Mouse (Mus musculus): Measurements from ENCODE around the gene Cdc40. TPM values are rescaled to one million over a fixed set of nuclear protein-coding genes. Genes with fewer than 3 reads are reported as not detected.
"Not testable (repeated sequence)": the region's sequence is repeated elsewhere in the genome, so short reads cannot be mapped to it uniquely, and the experiment has no call there.

The Cdc40 gene
- polyA plus RNA-seq, 1 experiment, result 7.4 TPM

DNA sequence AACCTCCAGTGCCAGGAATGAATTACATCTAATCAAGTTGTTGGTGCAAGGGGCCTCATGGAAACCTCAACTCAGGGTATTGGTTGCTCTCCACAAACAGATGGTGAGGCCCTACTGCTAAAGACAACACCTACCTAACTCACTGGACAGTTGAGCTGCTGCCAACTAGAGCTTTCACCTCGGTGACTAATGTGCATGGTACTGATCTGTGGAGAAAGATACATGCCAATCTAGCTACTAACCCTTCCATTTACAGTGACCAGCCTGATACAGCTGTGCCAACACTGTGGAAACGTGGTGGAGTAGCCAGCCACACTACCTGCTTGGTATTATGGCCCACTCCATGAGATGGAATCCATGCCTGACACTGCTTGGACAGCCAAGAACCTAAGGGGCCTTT is 11.1 kb downstream of the Cdc40 start:
- DNase-seq (ENCODE audit: low read depth, low spot score), result no peak
- WGBS, result 37% methylated on average over 2 of the region's 2 CpGs

DNA sequence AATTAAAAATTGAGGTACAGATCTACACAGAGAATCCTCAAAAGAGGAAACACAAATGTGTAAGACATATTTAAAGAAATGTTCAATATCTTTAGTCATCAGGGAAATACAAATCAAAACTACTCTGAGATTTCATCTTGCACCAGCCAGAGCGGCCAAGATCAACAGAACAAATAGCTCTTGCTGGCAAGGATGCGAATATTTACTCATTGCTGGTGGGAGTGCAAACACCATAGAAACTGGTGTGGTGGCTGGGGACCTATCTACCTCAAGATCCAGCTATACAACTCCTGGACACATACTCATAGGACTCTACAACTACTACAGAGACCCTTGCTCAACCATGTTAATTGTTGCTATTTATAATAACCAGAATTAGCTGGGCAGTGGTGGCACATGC is 11.8 kb downstream of the Cdc40 start:
- WGBS, result 40% methylated on average over 2 of the region's 2 CpGs
- no peak for DNase-seq (ENCODE audit: low read depth, low spot score)

DNA sequence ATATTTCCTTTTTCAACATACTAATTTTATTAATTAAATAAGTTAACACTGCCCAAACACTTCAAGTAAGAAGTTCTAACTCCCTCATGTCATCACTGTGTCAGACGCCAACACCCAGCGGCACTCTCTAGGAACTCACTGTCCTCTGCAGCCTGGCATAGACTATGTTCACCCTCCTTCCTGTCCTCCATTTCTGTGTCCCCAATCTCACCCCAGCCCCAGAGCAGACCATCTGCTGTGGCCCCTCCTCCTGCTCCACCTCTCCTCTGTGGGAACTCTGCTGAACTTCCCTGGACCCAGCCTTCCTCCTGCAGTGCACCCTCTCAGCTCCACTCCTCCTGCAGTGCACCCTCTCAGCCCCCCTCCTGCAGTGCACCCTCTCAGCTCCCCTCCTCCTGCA is 15.0 kb downstream of the Cdc40 start:
- WGBS, result 88% methylated on average over 2 of the region's 2 CpGs
- no peak for DNase-seq (ENCODE audit: low read depth, low spot score)

DNA sequence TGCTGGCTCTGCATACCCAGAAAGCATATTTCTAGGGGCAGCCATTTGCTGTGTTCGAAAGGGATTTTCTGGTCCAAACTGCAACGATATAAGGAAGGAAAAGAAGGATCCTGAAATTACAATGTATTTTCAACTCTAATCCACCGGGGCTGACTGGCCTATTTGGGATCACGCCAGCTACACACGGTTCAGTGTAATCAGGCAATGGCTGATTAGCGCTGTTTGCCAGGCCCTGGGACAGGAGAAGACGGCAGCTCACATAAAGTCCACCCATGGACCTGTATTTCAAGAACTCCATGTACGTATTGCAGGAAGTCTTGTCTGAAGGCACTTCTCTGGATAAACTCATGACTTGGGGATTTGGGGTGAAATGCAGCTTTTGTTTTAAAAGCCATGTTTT is 25.5 kb downstream of the Cdc40 start:
- 71% methylated on average over 8 of the region's 8 CpGs for WGBS
- no peak for DNase-seq (ENCODE audit: low read depth, low spot score)

DNA sequence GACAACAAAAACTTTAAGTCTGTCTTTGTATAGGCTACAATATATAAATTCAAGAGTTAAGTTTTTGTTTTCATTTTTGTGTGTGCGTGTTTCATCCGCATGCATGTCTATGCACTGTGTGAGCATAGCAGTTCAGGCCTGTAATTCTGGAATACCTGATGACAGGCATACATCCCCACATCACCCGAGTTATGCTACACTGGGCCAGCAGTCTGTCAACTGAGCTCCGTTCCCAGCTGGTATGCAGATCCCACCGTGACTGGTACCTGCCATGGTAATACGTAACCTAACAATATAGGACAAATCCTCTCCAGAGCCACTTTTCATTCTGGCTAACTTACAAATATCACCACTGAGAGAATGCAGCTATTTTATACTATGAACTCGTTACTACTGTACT is 26.4 kb downstream of the Cdc40 start:
- WGBS, result 93% methylated on average over 7 of the region's 7 CpGs
- DNase-seq (ENCODE audit: low read depth, low spot score), result no peak

DNA sequence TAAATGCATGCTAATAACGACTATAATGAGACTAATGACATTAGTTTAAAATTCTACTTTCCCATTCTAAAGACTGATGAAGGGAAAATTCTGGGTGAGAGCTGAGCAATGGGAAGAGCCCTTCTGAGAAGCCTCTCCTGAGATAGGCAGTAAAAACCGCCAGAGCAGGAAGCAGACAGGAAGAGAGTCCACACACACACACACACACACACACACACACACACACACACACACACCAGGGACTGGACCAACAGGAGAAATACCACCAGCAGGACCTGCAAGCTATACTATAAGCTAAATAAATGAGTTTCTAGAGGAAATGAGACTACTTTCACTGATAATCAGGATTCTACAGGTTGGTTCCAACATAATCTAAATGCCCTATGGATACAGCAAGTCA is 27.5 kb downstream of the Cdc40 start:
- DNase-seq (ENCODE audit: low read depth, low spot score), result no peak
- 65% methylated on average over 2 of the region's 2 CpGs for WGBS

DNA sequence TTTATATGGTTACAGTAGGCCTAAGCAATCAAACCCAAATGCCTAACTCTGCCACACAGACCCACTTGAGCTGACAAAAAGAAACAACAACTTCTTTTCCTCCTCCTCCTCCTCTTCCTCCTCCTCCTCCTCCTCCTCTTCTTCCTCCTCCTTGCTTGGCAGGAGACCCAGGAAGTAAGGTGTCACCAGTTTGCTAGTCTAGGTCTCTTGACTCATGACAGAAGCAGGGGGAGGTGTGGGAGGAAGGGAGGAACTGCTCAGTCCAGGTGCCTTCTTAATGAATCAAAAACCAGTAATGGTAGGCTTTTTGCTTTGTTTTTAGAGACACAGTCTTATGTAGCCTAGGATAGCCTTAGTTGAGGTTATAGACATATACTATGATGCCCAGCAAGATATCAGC is 32.0 kb downstream of the Cdc40 start:
- DNase-seq (ENCODE audit: low read depth, low spot score), result no peak

DNA sequence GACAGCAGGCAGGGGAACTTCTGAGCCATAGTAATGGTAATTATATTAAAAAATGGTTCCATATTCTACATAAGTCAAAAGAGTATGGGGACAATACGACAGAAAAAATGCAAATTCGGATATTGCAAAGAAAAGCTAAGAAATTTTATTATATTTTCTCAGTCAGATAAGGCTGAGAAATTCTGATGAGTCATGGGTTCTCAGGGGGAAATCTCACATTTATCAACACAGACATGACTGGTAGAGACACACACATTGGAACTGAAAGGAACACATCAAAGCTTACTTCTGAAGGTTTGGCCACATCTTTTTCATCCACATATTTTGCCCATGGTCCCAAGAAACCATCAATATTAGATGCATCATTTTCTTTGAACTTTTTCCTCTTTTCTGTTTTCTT is 32.5 kb downstream of the Cdc40 start:
- 70% methylated on average over 2 of the region's 2 CpGs for WGBS
- DNase-seq (ENCODE audit: low read depth, low spot score), result no peak

DNA sequence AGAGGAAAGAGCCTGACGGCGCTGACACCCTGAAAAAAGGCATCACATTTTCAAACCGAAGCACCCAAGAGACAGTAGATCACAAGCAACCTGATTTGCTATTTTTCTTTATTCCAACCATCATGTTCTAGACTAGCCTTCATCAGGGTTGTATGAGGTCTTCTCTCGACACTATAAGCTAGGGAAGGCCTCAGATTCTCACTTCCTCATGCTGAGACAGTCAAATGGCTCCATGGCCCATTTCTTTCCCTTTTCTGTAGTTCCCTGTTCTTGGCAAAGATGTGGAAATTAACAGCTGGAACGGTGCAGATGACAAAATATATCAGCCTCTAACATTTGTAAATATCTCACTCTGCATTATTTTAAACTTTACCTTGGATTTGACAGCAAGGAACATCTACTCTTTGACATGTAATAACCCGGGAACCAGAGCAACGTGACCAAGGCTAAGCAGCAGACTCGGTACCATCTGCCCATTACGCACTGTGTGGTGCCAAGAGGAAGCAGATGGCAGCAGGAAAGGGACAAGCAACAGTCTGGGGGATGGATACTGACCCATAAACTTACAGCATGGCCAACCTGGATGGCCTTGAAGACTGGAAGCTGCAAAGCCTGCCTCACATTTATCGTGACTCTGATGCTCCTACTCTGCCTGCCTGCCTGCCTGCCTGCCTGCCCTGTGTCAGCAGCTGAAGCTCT is 35.8 kb downstream of the Cdc40 start:
- no peak for DNase-seq (ENCODE audit: low read depth, low spot score)
- 88% methylated on average over 10 of the region's 10 CpGs for WGBS

DNA sequence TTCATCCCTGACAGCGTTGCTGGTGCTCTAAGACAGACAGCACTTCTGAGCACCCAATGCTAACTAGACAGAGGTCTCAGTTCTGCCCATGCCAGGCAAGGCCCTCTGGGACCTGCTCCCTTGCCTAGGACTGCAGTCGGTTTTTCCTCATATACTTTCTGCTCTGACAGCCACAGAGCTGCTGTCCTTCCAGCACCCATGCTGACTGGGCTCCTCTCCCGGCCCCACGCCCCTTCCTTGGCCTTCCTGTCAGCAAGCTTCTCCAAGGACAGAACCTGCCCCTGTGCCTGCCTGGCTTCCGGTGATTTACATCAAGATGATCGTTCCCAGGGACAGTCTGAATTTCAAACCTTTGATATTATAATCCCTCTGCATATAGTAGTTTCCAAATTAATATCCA is 37.5 kb downstream of the Cdc40 start:
- DNase-seq (ENCODE audit: low read depth, low spot score), result no peak
- WGBS, result 83% methylated on average over 6 of the region's 6 CpGs

DNA sequence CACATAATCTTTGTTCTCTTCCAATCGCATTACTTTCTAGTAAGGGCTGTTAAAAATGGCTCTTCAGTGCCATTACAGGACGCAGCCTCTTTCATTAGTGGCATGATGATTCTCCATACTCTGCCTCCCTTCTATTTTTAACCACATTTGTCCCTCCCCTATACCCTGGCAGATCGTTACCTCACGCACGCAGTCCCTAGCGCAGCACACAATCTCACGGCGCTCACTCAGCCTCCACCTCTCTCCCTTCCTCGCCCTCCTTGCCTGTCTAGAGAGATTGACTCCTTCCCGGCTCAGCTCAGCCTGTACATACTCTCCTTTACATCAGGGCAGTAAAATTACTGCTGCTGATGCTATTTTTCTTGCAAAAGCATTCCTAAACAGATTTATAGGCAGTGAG is 38.6 kb downstream of the Cdc40 start:
- DNase-seq (ENCODE audit: low read depth, low spot score), result no peak
- 87% methylated on average over 10 of the region's 10 CpGs for WGBS

DNA sequence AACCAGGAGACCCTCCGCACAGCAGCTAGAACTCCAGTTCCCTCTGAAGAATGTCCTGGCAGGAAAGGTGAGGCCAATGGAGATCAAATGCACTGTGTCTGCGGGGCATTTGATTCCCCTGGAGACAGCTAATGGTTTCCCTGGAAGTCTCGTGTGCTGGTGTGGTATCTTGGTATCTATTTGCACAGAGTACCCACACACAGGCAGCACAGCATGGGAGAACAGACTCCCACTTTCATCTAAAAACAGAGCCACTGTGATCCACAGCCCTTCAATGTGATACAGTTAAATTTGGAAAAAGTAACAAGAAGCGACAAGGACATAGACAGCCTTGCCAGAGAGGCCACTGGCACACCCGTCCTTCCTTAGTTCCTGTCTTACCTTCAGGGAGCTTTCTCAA is 39.3 kb downstream of the Cdc40 start:
- DNase-seq (ENCODE audit: low read depth, low spot score), result no peak
- 90% methylated on average over 5 of the region's 5 CpGs for WGBS

DNA sequence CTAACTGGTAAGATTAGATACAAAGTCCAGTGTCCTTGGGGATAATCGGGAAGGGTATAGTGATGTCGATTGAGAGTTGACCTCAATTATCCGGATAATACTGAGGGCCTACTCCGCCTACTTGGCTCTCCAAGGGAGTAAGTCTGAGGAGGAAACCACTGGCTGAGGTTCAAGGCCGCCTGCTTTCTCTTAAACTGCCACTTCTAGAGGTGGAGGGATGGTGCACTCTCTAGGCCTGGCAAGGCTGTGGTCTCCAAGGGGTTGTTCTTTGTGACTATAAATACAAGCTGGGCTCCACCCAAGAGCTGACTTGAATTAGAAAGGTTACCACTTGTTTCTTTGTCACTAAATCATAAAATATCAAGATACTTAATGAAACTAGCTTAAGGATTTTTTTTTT is 43.0 kb downstream of the Cdc40 start:
- no peak for DNase-seq (ENCODE audit: low read depth, low spot score)
- 79% methylated on average over 5 of the region's 5 CpGs for WGBS

DNA sequence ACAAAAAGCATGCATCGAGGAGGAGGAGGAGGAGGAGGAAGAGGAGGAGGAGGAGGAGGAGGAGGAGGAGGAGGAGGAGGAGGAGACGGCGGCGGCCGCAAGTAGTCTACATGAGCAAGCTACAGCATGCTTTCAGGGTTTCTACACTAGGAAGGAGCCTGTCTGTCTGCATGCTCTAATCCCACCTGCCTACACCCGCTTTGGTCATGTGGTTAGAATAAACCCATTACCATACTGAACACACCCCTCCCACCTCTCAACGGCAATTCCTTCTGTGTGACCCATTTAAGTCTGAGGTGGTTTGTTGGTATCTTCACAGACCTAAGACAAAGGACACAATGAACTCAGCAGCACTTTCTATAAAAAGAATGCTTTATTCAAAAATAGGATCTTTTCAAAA is 51.8 kb downstream of the Cdc40 start:
- DNase-seq (ENCODE audit: low read depth, low spot score), result no peak
- 93% methylated on average over 7 of the region's 7 CpGs for whole genome bisulfite sequencing

DNA sequence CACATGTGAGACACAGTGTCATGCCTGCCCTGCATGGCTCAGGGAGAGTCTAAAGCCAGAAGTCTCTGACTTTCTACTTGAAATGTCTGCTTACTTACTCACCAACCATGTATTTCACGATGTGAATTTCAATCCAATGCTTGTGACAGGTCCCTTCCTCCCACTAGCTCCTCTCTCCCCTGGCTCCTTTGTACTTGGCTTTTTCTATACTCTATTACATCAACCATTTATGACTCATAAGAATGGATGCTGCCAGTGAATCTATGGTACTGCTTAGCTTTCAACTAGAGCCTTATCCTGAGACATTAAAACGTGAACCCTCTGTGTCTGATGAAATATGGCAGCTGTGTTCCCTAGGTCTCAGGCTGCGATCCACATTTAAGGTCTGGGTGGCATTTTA is 52.8 kb downstream of the Cdc40 start:
- no peak for DNase-seq (ENCODE audit: low read depth, low spot score)
- WGBS, result 83% methylated on average over 3 of the region's 3 CpGs

DNA sequence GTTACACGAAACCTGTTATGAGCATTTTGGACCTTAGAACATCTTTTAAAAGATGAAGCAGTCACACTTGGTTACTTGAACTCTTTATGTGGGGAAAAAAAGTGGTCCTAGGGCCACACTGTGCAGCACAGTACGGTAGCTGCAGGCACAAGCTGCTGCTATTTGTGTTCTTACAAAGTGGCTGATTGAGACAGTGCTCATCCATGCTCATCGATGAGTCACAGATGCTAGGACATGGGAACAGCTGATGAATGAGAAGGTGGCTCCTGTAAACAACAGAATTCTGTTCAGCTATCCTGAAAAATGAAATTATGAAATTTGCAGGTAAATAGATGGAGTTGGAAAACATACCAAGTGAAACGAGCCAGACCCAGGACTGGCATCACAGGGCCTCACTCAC is 55.4 kb downstream of the Cdc40 start:
- DNase-seq (ENCODE audit: low read depth, low spot score), result no peak
- 92% methylated on average over 4 of the region's 4 CpGs for WGBS

DNA sequence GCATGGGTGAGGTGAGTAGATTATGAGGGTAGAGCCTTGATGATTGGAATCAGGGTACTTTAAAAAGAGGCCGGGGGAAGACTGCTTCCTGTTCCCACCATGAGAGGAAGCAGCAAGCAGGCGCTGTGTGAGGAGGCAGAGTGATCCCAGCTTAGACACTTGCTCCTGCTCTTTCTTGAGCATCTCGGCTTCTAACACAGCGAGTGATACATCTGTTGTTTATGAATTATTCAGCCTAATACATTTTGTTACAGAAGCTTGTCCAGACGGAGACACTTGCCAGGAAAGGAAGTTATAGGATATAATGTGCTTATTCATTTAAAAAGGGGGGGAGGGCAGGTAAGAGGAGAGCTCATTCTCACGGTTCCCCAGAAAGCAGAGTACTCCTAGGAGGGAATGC is 57.2 kb downstream of the Cdc40 start:
- WGBS, result 75% methylated on average over 6 of the region's 6 CpGs
- DNase-seq (ENCODE audit: low read depth, low spot score), result no peak

DNA sequence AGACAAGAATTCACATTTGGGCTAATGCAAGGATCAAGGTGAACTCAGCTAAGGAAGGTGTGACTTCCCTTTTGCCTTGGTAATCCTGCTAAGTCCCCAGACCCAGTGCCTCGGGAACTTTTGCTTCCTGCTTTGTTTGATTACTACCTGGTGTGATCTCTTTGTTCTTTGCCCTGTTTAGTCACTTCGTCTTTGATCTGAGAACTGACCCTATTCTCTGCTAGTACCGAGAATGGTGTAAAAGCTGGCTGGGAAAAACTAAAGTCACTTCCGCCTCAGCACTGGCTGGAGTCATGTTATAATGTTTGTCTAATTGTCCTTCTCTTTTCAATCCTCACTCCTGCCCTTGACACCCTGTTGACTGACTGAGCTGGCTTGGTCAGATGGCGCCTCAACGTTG is 66.6 kb downstream of the Cdc40 start:
- DNase-seq (ENCODE audit: low read depth, low spot score), result no peak
- WGBS, result 42% methylated on average over 6 of the region's 6 CpGs

DNA sequence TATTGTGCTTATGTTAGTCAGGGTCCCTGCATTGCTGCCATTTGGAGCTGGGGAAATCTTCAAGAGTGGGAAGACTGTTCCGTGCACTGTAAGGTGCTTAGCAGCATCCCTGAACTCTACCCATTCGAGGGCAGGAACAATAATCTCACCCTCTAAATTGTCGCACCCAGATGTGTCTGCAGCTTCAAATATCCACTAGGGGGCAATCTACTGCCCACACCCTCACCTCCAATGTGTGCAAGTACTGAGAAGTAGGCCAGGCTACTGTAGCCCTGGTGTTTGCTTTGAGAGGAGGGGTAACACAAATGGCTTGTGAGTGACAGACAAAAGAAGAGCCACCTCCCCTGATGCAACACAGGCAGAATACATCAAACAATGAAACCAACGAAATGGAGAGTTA is 69.5 kb downstream of the Cdc40 start:
- 72% methylated on average over 4 of the region's 4 CpGs for WGBS
- DNase-seq (ENCODE audit: low read depth, low spot score), result no peak

DNA sequence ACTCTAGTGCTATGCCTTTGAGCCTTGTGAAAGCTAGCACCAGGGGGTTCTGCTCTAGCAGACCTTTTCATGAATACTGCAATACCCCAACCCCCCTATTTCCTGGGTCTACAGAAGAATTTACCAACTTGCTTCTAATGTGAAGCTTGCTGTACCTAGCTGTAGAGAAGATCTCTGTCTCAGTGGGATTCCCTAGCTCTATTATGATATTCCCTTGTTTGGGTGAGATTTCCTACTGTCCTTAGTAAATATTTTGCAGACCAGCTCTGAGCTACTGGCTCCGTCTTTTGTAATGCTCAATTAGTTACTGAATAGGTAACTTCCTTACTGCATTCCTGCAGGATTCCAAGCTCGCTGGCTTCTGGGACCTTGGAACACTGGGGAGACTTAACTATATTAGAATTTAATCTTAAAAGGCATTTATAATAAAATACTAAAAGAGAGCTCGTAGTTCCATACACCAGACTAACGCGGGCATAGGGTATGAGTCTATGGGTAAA is 73.7 kb downstream of the Cdc40 start:
- WGBS, result 41% methylated on average over 5 of the region's 5 CpGs
- not testable (repeated sequence) for DNase-seq (ENCODE audit: low read depth, low spot score)

DNA sequence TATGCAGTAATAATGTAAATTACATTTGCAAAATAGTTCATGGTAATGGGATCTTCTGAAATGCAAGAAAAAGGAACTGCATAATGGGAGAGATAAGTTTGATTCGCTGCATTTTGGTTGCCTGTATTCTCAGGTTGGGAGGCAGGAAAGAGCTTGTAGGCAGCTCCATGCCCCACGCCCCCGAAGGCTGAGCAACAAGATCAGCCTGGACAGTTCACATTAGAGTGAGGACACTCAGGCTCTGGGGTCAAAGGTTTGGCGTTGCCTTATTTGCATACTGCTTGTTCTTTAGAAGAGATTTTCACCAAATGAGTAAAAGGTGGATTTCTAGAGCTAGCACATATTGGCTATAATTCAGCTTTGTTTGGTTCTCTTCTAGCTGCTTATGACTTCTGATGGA is 76.9 kb downstream of the Cdc40 start:
- no peak for DNase-seq (ENCODE audit: low read depth, low spot score)
- 90% methylated on average over 4 of the region's 4 CpGs for WGBS

DNA sequence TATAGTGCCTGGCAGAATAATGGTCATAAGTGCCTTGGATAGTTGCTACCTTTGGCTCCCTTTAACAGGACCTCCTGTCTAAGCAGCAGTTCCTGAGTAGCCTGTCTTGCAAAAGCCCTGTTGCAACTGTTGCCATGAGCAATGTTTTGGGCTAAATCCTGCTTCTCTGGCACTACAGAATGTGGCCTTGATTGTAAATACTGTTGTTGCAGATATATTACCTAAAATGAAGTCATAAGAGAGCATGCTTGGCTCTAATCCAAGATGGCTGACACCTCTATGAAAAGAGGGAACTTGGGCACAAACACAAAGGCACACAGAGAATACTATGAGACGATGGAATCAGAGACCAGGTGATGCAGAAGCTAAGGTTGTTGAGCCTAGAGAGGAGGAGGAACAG is 77.9 kb downstream of the Cdc40 start:
- DNase-seq (ENCODE audit: low read depth, low spot score), result no peak
- WGBS, result 68% methylated on average over 1 of the region's 1 CpGs
